Mouse (Mus musculus) erythroblast, adult 5-6 weeks (primary cell): ENCODE data around the gene Cdk6. TPM values are rescaled to one million over a fixed set of nuclear protein-coding genes. Genes with fewer than 3 reads are reported as not detected.

Experiments
- ATAC-seq: replicated peaks from 2 replicates; pipeline ENCODE4 v1.8.0; 2016; ENCODE audit warnings: moderate number of reproducible peaks, mild to moderate bottlenecking, moderate TSS enrichment, inconsistent platforms; ENCODE audit not compliant: poor library complexity, low FRiP score, severe bottlenecking
- total RNA-seq, 2 experiments: library from RNA; stranded (forward) in 1 of 2; stranded (reverse) in 1 of 2; fragments of 150-400 nt in 1 of 2; fragments of 200-764, 138-1000 nt in 1 of 2; gene quantifications; 2 replicates each; pipeline versions ENCODE4 v1.2.3 to v1.2.4; 2015 to 2017; ENCODE audit warnings: low replicate concordance in 2 of 2

Cdk6 gene
- total RNA-seq, 2 experiments from 2014 or later, result 21.3 to 40.5 TPM

DNA sequence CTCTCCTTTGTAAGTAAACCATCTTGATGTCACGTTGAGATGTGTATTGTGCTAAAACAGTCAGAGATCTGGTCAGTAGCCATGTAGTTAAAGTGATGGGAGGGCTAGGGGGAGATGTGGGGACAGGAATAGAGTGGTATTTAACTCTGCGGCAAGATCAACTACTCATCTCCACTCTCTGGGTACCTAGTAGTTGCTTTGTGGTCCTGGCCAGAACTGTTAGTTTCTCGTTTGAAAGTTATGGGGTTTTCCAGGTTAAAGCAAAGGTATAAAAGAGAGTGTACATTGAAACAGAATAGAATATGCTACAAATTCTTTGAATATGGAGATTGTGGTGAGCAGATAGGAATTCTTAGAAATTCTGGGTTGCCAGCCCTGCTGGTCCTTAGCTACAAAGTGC is 136.4 kb downstream of the Cdk6 start:
- ATAC-seq, result no peak

DNA sequence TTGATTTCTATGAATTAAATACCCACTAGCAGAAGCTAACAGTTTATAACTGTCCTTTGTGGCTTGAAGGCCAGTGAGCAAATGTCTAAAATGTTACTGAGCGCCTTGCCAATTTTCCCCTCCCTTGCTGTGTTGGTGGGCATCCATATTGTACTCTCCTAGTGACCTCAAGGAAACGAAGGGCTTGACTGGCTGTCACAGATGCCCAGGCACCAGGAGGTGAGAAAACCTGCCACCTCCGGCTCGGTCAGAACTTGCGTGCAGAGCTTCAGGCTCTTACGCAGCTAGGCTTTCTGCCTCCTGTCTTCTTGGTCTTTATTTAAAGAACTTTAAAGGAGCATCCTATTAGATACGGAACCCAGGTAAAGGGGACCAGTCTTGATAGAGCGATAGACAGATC is 136.9 kb downstream of the Cdk6 start:
- ATAC-seq, result no peak

DNA sequence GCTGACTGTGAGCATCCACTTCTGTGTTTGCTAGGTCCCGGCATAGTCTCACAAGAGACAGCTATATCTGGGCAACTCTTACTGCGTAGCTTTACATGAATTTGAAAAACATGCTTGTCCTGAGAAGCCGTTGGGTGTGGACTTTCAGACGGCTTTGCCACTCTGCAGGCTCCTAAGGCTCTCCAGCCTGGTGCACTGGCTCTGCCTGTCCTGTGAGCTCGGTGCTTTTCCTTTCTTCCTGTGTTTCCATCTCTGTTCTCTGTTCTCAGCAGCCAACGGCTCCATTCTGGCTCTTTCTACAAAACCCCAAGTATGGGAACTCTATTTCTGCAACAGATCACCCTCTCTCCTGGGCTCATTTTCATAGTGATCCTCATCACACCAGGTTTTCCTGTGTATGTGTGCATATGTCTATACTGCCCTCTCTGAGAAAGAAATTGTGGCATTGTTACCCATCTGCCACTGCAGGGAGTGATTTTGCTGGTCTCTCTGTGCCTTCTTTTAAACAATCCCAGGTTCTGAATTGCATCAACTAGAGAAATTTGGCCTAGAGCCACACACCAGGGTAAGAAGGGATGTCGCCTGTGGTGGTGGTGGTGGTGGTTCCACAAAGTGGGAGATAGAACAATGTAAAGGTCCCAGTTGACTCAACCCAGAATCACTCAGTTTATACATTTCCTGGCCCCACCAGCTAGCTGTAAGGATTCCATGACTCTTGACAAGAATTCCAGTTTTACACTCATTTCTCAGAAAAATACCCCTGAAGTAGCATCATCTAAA is 137.9 kb downstream of the Cdk6 start:
- no peak for ATAC-seq

DNA sequence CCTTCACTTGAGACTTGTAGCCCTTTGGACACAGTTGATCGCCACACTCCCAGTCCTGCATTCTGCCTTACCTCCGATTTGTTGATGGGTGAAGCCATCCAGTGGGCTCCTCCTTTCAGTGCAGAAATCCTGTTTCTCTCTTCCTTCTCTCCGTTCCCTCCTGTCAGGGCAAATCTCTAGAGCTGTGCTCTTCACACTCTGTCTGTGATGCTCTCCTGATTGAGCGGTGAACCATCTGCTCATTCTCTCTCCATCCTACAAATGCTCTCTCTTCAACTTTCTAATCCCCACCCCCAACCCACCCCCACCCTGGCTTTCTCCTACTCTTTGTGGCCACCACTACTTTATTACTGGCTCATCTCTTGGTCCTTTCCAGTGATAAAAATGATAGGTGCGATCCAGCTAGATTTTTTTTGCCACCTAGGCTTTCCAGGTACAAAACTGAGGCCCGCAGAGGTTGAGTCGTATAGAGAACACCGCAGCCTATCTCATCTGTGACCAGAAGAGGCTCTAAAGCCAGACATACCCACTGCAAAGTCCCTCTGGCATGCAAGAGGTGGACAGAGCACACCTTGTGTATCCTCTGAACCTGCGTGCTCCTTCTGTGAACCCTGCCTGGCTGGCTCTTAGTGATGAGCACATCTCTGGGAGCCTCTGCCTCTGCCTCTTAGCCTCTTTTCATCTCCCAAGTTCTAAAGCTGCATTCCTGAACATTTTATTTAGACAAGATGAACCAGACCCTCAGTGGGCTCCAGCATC is 139.5 kb downstream of the Cdk6 start:
- no peak for ATAC-seq

DNA sequence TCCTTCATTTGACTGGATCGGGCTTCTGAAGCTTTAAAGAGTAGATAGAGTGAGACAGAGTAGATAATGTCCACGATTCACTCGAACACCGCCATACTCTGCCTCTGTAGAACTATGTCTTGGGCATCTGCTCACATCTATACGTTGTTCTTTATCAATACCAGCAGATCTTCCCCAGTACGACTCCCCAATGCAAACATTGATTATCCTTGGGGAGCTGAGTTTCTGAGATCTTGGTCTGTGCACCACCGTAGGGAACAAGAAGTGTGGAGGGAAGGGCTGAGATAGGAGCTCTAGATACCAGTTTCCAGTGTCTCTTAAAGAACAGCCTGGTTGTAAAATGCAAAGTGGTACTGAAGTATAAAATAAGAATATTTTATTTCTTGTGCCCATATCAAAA is 141.2 kb downstream of the Cdk6 start:
- ATAC-seq, result no peak

DNA sequence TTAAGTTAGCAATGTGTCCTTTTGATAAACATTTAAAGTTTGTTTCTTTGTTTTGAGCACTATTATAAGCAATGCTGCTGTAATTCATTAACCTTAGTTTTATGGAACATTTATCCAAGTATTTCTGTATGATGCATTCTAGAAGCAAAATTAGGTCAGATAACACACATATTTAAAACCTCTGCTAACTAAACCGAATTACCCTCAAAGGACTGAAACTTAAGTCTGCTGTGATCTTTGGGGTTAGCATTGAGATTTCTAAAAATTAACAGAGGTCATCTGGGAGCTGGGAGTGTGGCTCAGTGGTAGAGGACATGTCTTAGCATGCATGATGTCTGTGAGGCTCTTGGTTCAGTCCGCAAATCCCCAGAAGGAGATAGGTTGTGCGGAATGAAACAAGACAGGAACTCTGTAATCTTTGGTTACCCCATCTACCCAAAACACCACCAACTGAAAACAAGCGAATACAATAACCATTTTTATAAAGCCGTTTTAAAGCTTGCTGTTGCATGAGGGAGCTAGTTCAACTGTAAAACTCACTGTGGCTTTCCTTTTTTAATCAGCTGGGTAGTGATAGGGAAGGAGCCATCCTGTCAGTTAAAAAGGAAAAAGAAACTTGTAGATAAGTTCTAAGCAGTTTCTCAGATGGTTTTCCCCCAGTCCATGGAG is 141.9 kb downstream of the Cdk6 start:
- ATAC-seq, result no peak

DNA sequence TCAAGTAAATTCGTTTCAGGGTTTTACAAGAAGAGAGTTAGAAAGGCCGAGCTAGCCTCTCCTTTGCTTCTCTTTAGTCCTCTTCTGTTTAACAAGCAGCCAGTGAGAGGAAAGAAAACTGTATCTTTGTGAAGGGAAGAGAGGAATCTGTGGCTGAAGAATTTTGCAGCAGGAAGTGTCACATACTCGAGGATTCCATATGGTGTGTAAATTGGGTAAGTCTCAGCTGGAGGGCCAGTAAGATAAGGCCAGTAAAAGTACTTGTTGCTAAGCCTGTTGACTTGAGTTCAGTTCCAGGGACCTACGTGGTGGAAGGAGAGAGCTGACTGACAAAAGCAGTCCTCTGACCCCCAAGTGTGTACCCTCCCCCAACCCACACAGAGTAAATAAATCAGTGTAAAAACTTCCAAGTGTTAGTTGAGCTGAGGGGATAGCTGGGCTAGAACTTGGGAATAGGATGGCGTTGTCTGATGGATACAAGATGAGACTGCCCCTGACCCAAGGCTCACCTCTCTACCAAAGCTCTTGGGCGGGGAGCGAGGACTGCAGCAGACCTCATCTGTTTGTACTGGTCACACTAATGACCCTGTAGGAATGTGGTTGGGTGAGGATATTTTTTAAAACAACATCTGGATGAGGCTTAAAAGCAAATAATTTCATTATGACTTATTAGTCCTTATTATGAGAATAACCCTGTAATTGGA is 145.4 kb downstream of the Cdk6 start:
- no peak for ATAC-seq

DNA sequence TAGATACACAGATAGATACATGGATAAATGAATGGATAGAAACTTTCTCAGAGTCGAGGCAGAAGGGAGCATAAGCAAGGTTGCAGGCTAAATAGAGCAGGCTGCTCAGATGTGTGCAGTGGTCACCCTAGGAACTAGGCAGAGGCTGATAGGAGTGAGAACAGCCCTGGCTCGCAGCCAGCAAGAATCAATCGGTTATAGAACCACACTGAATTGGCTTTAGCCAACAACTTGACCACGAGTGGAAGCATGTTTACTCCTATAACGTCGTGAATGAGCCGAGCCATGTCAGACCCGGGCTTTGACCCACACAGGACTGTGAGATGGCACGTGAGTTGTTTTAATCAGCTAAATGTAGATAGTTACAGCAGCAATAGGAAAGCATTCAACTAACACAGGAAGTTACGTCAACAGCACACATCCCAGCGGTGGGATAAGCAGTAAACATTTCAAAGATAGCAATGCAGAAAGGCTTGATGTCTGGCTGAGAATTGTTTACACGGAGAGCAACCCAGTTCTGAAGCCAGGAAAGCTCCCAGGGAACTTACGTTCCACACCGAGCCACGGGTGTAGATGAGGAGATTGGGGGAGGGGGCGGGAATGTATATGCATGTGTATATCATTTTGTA is 147.0 kb downstream of the Cdk6 start:
- ATAC-seq, result no peak

DNA sequence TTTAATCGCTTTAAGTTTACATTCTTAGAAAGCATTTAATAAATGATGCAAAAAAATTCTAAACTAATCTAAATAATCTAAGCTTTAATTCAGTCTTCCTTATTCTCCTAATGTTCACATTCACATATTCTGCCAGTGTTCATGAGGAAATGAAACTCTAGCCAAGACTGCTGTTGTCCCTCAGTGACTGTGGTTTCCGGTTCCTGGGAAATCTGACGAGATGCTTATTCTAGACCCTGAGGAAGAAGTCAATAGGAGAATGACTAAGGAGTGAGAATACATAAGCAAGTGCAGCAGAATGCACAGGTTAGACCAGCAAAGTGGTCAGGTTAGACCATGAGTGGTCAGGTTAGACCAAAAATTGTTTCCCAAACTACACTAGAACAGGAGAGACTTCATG is 149.1 kb downstream of the Cdk6 start:
- ATAC-seq, result no peak

DNA sequence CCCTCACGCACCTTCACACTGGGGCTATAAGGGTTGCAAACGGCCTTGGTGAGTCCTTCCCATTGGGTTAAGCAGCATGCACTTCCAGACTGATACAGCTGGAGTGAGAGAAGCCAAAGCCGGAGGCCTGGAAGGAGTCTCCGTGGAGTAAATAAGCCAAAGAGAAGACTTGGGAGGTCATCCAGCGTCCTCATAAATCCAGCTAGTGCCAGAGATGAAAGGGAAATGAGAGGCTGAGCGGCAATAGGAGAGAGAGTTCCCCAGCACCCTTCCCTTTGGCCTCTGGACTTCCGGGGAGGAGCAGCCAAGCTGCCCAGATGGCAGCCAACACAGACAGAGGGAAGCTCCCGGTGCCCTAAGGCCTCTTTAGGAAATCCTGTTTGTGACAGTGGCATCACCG is 149.8 kb downstream of the Cdk6 start:
- ATAC-seq, result no peak

DNA sequence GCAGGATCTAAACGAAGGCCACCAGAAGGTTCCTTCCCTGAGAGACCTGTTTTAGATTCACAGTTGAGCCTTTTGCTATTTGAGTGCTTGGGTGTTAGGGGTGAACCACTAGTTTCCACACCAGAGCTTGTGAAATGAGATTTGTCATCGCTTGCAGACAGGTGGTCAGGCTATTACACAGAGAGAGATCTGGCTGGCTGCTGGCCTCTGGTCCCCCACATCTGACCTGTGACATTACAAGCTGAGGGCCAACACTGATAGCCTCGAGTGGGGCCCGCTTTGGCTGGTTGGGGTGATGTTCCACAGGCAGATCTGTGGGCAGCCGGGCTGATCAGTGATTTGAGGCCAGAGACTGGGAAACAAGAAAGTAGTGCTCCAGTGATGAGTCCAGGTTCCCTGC is 150.6 kb downstream of the Cdk6 start:
- ATAC-seq, result no peak

DNA sequence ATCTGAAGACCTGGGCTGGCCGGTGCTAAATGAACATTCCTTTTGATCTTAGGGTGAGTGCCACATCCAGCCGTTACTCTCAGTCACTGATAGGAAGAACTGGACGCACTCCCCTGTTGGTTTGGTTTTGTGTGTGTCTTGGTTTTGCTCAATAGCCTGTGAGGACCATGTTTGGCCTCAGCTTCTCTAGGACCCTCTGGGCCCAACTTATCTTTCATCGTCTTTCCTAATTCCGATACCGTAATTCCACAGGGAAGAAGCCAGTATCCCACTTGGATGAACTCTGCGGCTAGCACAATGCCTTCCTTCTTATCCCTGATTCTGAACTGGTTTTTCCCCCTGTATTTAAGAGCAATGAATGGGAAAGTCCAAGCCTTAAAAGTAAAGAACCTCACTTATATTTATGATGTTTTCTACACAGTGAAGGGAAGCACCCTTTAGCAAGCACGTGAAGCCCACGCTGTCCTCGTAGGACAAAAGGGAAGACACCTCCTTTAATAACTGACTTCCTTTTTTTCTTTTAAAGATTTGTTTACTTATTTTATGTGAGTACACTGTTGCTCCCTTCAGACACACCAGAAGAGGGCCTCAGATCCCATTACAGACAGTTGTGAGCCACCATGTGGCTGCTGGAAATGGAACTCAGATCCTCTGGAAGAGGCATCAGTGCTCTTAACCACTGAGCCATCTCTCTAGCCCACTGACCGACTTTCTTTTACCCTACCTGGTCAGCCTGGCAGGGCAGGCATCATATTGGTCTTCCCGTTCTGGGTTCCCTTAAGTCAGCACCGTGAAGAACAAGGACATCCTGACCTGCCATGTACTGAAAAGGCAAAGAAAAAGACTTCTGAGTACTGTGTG is 151.7 kb downstream of the Cdk6 start:
- no peak for ATAC-seq

DNA sequence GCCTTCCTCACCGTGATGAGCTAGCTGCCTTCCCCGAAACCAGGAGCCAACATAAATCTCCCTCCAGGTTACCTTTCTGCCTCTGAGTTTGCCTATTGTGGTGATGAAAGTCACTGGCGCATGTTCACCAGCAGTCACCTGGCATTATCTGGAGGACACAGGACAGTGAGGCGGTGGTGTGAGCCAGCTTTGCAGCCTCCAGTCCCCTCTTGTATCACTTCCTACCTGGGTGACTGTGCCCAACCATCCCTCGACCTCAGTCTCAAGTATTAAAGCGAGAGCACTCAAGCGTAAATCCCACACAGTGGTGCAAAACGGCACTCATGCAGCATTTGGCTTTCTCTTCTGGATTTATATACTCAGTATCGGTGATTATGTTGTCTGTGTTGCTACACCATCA is 152.7 kb downstream of the Cdk6 start:
- no peak for ATAC-seq

DNA sequence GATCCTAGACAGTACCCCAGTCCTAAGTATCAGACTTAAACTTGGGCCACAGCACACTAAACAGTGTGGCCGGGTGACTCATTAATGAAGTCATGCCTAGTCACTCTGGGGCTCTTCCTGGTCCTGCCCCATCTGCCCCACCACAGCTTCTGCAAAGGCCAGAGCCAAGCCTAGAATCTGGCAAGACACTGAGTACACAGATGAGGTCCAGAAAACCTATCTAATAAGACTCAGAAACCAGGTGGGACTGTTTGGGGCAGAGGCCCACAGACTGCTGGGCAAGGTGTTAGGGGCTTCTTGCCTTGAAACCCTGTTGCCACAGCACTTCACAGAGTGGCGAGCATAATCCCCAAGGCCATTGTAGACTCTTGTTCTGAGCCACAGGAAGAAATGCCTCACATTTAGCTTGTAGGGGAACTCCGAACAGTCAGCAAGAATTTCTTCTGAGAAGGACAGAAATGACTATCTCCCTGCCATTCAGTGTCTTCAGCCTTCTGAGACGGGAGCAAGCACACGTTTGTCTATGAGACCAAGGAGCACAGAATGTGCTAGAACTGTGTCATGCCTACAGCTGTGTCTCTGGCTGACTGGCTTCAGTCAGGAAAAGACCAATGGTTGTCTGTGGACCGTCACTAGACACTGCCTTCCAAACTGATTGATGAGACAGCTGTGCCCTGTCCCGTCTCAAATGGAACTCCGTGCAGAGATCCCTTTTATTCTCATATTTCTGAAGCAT is 153.3 kb downstream of the Cdk6 start:
- no peak for ATAC-seq

DNA sequence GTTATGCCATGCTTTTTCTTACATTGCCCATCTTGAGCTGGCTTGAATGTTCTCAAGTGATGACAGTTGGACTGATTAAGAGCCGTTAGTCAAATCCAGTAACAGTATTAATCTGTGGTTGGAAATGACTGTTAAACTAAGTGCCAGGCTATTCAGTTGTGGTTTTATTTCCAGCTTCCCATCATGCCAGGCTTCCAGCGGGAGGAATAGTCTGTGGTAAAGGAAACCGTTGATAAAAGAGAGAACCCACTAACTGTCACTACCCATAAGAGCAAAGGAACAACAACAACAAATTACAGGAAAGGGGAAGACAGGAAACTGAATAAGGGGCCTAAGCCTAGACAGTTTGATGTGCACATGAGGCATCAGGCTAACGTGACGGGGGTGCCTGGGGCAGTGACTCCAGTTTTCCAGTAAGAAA is 156.2 kb downstream of the Cdk6 start:
- no peak for ATAC-seq

DNA sequence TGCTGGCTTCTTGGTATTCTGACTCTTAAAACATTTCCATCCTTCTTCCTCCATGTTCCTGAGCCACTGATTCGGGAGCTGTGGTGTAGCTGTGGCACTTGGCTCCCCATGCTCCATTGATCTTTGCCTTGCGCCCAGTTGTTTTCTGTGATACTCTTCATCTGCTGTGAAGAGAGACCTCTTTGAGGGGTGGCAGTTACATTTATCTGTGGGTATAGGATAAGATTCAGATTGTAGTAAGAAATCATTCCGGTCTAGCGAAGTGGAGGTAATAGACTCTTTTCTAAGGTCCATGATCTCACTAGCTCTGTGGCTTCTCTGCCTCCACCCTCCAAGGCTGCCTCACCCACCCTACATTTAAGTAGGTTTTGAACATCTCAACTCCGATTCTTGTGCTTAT is 159.0 kb downstream of the Cdk6 start:
- no peak for ATAC-seq

DNA sequence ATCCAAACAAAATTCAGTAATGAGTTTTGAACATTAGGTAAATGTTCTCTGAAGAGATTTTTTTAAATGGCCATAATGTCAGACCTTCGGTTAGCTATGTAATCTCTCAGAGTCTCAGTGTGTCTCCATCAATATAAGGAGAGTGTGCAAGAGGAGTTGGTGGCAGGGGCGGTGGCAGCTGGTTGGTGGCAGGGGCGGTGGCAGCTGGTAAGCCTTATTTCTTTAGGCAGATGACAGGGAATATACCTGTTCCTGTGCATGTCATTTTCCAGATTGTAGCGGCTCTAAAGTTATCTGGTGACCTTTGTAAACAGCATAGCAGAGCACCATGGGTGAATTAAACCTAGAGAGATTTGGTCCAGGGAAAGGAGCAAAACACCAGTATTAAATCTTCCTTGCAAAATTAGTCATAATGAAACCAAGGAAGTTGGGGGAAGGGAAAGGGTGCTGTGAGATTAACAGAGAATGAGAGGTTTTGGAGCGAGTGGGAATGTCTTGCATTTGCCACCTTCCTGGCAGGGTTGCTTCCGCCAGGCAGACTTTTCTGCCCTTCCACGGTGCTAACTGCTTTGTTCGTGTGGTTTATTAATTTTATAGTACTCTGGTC is 159.8 kb downstream of the Cdk6 start:
- ATAC-seq, result no peak

DNA sequence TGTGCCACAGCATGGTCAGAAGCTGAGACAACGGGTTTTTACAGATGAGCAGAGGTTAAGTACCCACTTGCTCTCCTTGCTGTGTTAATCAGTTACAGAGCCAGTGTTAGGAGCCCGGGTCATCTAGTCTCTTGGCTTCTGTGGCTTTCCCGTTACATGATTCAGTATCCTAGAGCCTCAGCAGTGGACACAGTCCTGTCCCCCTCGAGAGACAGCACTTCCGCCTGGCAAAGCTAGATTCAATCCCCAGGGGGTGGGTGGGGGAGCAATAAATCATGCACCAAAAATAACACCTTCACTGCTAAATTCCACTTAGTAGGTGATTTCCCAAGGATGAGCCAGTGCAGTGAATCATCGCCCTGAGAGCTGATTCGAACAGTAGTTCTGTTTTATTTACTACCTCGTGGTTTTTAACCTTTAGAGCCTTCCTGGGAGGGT is 160.3 kb downstream of the Cdk6 start:
- no peak for ATAC-seq
